Mouse (Mus musculus) thymus, postnatal 25 days (tissue): Measurements from ENCODE around the gene Kcnb1.

Experiments
- DNase-seq: peaks from one replicate; pipeline ENCODE4 v3.0.0; 2022

Kcnb1 gene

DNA sequence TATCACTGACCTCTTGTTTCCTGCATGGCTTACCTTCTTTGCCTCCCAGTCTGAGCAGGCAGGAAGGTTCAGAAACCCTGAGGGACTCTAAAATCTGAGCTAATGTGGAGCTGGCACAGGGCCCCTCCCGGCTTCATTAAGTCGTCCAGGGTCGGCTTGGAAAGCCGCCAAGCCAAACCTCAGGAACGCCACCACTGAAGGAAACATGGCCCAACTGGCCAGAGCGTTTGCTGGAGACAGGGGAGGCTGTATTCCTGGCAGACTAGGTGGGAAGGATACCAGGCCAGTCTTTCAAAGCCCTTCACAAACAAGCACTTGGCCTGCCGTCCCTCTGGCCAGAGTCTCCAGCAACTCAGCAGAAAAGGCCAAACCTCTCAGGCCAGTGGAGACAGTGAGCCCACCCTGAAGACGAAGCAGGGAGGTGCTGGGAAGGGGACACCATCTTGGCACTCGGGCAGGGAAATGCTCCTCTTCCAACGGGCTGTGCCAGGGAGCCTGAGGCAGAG lies 27.4 kb downstream of the Kcnb1 start:
- no peak for DNase-seq

DNA sequence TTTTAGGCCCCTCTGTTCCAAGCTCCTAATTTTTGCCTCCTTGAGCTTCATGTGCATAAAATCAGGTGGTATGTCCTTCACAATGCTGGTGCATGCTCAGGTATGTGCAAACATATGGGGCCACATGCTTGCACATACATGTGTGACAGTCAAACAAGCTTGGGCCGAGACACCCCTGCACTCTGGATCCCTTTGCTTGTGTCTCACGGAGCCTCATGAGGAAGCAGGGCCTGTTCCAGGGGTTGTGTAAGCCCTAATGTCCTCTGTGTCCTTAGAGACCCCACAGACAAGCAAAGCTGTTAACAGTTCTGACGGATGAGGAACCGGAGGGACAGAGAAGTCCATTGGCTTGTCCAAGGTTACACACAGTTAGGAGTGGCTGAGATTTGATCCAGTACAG lies 30.2 kb downstream of the Kcnb1 start:
- no peak for DNase-seq

- DNase-seq: no peak
These were observed 31.2 kb downstream of the Kcnb1 start for GRCm38 (mm10) chr2:167158780-167159179.

GRCm38 (mm10) chr2:167156118-167156715 lies 33.7 kb downstream of the Kcnb1 start:
- no peak for DNase-seq

GRCm38 (mm10) chr2:167155541-167155973 lies 34.4 kb downstream of the Kcnb1 start:
- no peak for DNase-seq

DNA sequence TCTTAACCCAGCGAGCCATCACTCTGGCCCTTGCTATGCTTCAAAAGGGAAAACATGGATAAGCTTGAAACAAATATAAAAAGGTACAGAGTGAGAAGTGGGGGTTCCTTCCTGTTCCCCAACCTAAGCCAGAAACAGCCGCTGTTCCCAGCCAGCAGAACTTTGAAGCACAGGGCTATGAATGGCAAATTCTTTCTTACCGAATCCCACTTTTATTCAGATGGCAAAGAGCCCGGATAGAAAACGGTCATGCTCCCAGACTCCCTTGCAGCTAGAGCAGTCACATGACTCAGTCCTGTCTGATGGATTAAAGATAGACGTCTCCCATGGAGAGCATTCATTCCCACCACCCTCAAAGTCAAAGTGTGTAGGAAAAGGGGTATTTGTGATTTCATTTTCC lies 39.1 kb downstream of the Kcnb1 start:
- no peak for DNase-seq

DNA sequence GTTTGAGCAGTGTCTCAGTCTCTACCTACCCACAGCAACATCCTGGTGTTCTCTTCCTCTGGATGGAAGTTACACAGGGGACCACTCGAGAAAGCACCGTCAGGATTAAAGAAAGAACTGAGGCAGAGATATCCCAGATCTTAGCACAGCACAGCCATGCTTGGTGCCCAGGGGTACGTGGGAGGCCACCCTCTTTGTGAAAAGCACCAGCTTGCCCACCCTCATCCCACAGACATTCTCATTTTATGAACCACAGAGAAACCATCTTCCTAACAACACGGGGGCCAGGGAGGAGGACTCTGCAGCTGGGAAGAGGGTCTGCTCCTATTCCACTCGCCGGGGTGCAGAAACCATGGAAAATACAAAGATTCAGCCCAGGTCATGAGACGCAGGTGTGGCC lies 39.8 kb downstream of the Kcnb1 start:
- no peak for DNase-seq

GRCm38 (mm10) chr2:167149035-167149434 lies 40.9 kb downstream of the Kcnb1 start:
- no peak for DNase-seq

DNA sequence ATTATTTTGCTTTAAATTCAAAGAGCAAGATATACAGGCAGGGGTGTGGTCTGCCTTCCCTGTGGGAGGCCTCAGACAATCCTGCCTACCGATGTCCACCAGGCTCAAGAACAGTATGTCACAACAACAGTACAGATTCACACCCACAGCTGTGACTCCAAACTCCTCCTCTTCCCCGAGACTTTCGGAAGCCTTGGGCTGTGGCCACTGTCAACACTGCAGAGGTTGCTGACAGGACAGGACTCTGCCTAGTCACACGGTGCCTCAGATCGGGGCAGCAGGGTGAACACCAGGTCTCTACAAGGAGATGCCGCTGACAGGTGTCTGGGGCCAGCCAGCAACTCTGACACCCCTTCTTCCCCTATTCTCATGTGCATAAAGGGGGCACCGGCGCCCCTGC lies 42.2 kb downstream of the Kcnb1 start:
- DNase-seq: no peak

GRCm38 (mm10) chr2:167145904-167146303 lies 44.1 kb downstream of the Kcnb1 start:
- DNase-seq: no peak

DNA sequence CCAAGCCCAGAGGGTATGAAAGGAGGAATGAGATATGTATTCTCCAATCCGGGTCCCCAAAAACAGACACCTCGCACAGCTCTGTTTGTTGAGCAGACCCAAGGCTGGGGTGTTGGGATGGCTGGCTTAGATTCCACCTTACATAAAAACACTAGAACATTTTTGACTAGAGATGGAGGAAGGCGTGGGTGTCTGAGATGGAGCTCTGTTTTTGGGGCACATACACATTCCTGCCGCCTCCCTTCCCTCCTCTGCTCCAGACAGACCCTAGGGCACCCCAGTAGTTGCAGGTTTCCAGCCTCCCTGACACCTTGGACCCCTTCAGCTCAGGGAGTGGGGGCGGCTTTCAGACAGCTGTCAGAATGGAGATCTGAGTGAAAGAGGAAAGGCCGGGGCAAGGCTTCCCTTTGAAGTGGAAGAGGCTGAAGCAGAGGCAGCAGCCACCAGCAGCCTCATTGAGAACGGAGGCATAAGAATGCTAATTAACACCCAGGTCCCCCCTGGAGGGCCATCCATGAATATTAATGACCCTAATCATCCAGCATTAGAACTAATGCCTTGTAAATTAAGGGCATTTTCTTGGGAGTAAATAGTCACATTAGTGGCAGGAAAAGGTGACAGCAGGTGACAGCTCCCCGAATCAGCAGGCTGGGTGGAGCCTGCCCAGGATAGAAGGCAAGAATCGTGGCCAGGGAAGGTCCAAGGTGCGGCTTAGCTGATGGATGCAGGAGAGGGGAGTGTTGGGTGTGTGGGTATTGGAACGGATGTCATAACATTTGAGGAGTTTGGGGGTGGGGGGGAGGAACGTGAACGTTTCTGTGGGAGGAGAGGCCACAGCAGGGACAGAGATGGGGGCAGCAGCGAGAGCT lies 45.3 kb downstream of the Kcnb1 start:
- no peak for DNase-seq

GRCm38 (mm10) chr2:167143914-167144313 lies 46.0 kb downstream of the Kcnb1 start:
- DNase-seq: no peak

- no peak for DNase-seq
These were observed 47.7 kb downstream of the Kcnb1 start for GRCm38 (mm10) chr2:167142282-167142681.

GRCm38 (mm10) chr2:167141810-167142209 lies 48.1 kb downstream of the Kcnb1 start:
- DNase-seq: no peak

GRCm38 (mm10) chr2:167139801-167140269 lies 50.1 kb downstream of the Kcnb1 start:
- DNase-seq: peak; percentile 37

- no peak for DNase-seq
These were observed 51.3 kb downstream of the Kcnb1 start for GRCm38 (mm10) chr2:167138611-167139010.

DNA sequence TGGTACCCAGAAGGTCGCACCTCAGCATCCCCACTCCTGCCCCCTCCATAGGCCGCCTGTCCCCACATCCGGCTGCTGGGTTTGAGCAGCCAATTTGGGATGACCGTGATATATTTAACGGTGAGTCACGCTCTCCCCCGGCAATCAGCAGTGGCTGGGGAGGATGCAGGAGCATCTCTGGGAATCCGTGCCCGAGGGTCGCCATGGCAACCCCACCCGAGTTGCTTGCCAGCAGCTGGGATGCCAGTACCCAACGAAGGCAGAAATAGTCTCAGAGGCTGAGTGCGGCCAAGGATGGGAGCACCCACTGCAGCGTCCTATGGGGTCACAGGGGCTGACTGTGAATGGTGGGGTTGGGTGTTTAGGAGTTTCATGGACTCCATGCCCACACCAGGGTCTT lies 53.0 kb downstream of the Kcnb1 start:
- no peak for DNase-seq

DNA sequence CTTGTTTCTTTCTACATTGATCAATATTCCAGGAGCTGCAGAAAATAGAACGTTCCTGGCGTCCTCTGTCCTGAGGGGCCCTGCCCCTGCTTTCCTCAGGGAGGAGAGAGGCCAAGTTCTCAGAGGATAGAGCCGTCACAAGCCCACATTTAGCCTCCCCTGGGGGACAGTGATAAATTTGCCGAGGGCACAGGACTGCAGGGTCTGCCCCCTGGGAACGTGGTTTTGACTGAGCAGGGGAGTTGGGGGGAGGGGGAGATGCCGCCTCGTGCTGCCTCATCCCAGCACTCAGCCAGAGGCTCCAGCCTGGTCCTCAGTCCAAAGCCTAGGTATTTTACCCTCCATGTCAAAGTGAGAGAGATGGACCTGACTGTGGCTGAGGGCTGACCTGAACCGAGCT lies 57.9 kb downstream of the Kcnb1 start:
- DNase-seq: no peak

GRCm38 (mm10) chr2:167130050-167130770 lies 59.7 kb downstream of the Kcnb1 start:
- DNase-seq: no peak

GRCm38 (mm10) chr2:167129608-167129955 lies 60.4 kb downstream of the Kcnb1 start:
- no peak for DNase-seq

DNA sequence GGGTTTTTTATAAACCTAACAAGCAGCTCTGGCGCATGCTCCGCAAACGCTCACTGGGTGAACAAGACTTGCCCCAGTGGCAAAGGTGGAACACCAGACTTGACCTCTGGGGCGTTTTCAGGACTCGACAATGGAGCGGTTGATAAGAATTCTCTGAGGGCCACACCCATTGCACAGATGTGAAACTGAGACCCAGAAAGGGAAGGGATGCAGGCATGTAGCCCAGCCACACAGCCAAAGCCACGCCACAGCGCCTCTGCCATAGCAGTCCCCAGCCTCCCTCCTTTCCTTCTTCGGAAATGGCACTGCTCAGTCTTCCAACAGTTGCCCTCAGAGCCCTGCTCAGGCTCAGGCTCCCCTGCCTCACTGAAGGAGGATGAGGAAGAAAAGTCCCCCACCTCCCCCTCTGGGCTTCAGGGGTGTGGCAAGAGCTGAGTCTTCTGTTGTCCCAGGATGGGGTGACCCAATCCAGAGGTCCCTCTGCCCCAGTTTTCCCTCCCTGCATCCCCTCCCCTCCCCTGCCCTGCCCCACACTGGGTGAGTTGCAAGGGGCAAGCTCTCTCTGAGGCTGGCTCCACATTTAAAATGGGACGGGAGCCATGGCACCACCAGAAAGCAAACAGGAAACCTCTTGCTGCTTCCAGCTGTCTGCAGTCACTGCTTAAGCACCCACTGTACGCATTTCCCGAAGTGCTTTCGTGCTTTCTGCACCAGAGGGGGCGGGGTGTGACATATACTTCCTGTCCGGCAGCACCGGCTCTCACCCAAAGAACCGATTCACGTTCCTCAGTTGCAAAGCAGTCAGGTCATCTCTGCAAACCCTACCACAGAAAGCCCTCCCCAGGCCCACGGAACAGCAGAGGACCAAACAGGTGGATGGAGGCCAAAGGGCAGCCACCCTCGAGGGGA lies 61.0 kb downstream of the Kcnb1 start:
- DNase-seq: peak; percentile 32

DNA sequence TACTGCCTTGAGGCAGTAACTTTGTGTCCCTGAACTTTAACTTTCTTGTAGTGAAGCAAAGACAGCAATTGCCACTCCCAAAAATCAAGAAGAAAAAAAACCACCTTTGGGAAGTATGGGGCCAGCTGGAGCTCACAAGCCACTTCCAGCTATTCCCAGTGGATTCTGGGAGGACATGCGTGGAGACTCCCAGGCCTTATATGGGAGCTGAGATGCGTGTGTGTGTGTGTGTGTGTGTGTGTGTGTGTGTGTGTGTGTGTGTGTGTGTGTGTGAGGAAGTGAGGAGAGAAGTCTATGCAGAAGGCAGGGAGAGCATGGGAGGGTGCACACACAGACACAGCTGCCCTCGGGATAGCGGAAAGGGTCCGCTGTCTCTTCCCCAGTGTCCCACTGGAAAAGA lies 62.6 kb downstream of the Kcnb1 start:
- DNase-seq: no peak
